Mouse (Mus musculus) kidney, adult 18-20 months (tissue): ENCODE data around the gene Myo18b.

Source experiments
- DNase-seq: peaks from one replicate; pipeline ENCODE4 v3.0.0; 2021

The Myo18b gene

GRCm38 (mm10) chr5:112667153-112667552 is 229.0 kb downstream of the Myo18b start:
- no peak for DNase-seq

GRCm38 (mm10) chr5:112665661-112666060 is 230.5 kb downstream of the Myo18b start:
- DNase-seq, result no peak

GRCm38 (mm10) chr5:112663701-112664100 is 232.5 kb downstream of the Myo18b start:
- DNase-seq, result no peak

- no peak for DNase-seq
Observed at GRCm38 (mm10) chr5:112660924-112661431, 235.2 kb downstream of the Myo18b start.

GRCm38 (mm10) chr5:112659295-112659694 is 236.9 kb downstream of the Myo18b start:
- DNase-seq, result no peak

GRCm38 (mm10) chr5:112656811-112657210 is 239.4 kb downstream of the Myo18b start:
- DNase-seq, result no peak

- no peak for DNase-seq
Observed at GRCm38 (mm10) chr5:112655986-112656541, 240.1 kb downstream of the Myo18b start.

- DNase-seq, result no peak
Observed at GRCm38 (mm10) chr5:112655529-112655928, 240.6 kb downstream of the Myo18b start.

- DNase-seq, result no peak
Observed at GRCm38 (mm10) chr5:112652036-112652435, 244.1 kb downstream of the Myo18b start.

GRCm38 (mm10) chr5:112649164-112649702 is 246.9 kb downstream of the Myo18b start:
- no peak for DNase-seq

GRCm38 (mm10) chr5:112646871-112647270 is 249.3 kb downstream of the Myo18b start:
- DNase-seq, result no peak

- no peak for DNase-seq
Observed at GRCm38 (mm10) chr5:112645535-112645934, 250.6 kb downstream of the Myo18b start.

GRCm38 (mm10) chr5:112643533-112644272 is 252.5 kb downstream of the Myo18b start:
- no peak for DNase-seq

GRCm38 (mm10) chr5:112642731-112643130 is 253.4 kb downstream of the Myo18b start:
- no peak for DNase-seq

GRCm38 (mm10) chr5:112641770-112642169 is 254.4 kb downstream of the Myo18b start:
- DNase-seq, result no peak

GRCm38 (mm10) chr5:112641131-112641530 is 255.0 kb downstream of the Myo18b start:
- no peak for DNase-seq

- DNase-seq, result no peak
Observed at GRCm38 (mm10) chr5:112640651-112641050, 255.5 kb downstream of the Myo18b start.
